Mouse (Mus musculus) liver, postnatal 0 days (tissue): ENCODE measurements around the gene Cyth3. TPM values are rescaled to one million over a fixed set of nuclear protein-coding genes. Genes with fewer than 3 reads are reported as not detected.

Experiments used
- ATAC-seq: fragments of 200-750 bp; cut with Nextera tagmentation; 2 replicates; pipeline ENCODE4 v1.8.0; 2017; ENCODE audit warnings: mild to moderate bottlenecking, moderate library complexity
- DNase-seq: peaks from one replicate; pipeline ENCODE4 v3.0.0-alpha.2; 2016
- H3K27ac ChIP-seq: fragments of 300-500 bp; sonication (generic); 2 replicates; pipeline ENCODE4 v1.5.1; 2014; ENCODE audit warnings: antibody characterized with exemption, moderate library complexity, mild to moderate bottlenecking, low read depth
- H3K27me3 ChIP-seq: fragments of 300-500 bp; sonication (generic); 2 replicates; pipeline ENCODE4 v1.6.1; 2014; ENCODE audit warnings: low read length, control low read depth, mixed read lengths; ENCODE audit not compliant: insufficient read depth
- H3K36me3 ChIP-seq: fragments of 300-500 bp; sonication (generic); replicated peaks from 2 replicates; pipeline ENCODE4 v1.6.1; 2014; ENCODE audit warnings: mild to moderate bottlenecking, control low read depth, low read length, moderate library complexity, mixed read lengths; ENCODE audit not compliant: insufficient read depth
- H3K4me1 ChIP-seq: fragments of 300-500 bp; sonication (generic); 2 replicates; pipeline ENCODE4 v1.6.1; 2014; ENCODE audit warnings: antibody characterized with exemption, mild to moderate bottlenecking, control low read depth; ENCODE audit not compliant: insufficient read depth
- H3K4me2 ChIP-seq: fragments of 300-500 bp; sonication (generic); 2 replicates; pipeline ENCODE4 v1.6.1; 2014; ENCODE audit warnings: low read depth, mild to moderate bottlenecking, low read length, moderate library complexity, mixed read lengths
- H3K4me3 ChIP-seq: fragments of 300-500 bp; sonication (generic); 2 replicates; pipeline ENCODE4 v1.5.1; 2014; ENCODE audit warnings: low read depth, low read length
- H3K9ac ChIP-seq: fragments of 300-500 bp; sonication (generic); replicated peaks from 2 replicates; pipeline ENCODE4 v1.6.1; 2014; ENCODE audit warnings: mild to moderate bottlenecking, moderate library complexity
- H3K9me3 ChIP-seq: fragments of 300-500 bp; sonication (generic); 2 replicates; pipeline ENCODE4 v1.6.1; 2016; ENCODE audit warnings: mild to moderate bottlenecking, control low read depth, low read length, mixed read lengths
- CTCF ChIP-seq: sonication (generic); IDR thresholded peaks from 2 replicates; pipeline ENCODE4 v1.5.1; 2016; ENCODE audit warnings: antibody characterized with exemption, low read depth
- EP300 ChIP-seq: IDR thresholded peaks from 2 replicates; pipeline ENCODE4 v1.6.1; 2016; ENCODE audit warnings: antibody characterized with exemption, low read depth, mild to moderate bottlenecking
- WGBS: fragments of 180-500 bp; shearing (Covaris S2); extraction: QIAGEN DNeasy Blood & Tissue Kit; methylation state at CpG from one replicate; pipeline ENCODE4 v1.1.7; 2014; ENCODE audit not compliant: insufficient replicate concordance; 5-methylcytosine and 5-hydroxymethylcytosine counted together
- polyA plus RNA-seq: library from polyadenylated mRNA; unstranded; fragments of >200 nt; fragmentation: Nextera tagmentation; extraction: Ambion mirVana; gene quantifications from 2 replicates; pipeline ENCODE4 v1.2.1, GENCODE M21; 2015

Gene Cyth3
- polyA plus RNA-seq, 1 experiment from 2014 or later, result 15.3 TPM

GRCm38 (mm10) chr5:143641503-143641902, 19.3 kb downstream of the Cyth3 start:
- 78% methylated on average over 3 of the region's 3 CpGs for WGBS
- H3K4me3 ChIP-seq, result no peak overlapping the region
- ATAC-seq (no peak), DNase-seq (no peak)
- no peaks in the 10 kb centered on the region for H3K36me3 ChIP-seq
- no peaks in the 10 kb centered on the region for H3K9me3 ChIP-seq
- TF ChIP-seq CTCF, result no peak
- TF ChIP-seq EP300, result no peak
- no peaks in the 10 kb centered on the region for H3K27me3 ChIP-seq
- H3K9ac ChIP-seq, result no peak overlapping the region
- peaks cover 32% of the 10 kb centered on the region for H3K4me1 ChIP-seq
- H3K27ac ChIP-seq, result no peak overlapping the region
- no peak overlapping the region for H3K4me2 ChIP-seq

- H3K27me3 ChIP-seq, result no peaks in the 10 kb centered on the region
- H3K9me3 ChIP-seq, result no peaks in the 10 kb centered on the region
- DNase-seq (peak; percentile 9), ATAC-seq (no peak)
- TF ChIP-seq CTCF (no peak), EP300 (no peak)
- no peaks in the 10 kb centered on the region for H3K36me3 ChIP-seq
- H3K4me3 ChIP-seq, result no peak overlapping the region
- H3K9ac ChIP-seq, result no peak overlapping the region
- 0 out of 2 replicates have a peak overlapping the region, but pooled peaks have one; percentile 25 for H3K27ac ChIP-seq
- no peak overlapping the region for H3K4me2 ChIP-seq
- 58% methylated on average over 4 of the region's 4 CpGs for WGBS
- peaks cover 30% of the 10 kb centered on the region for H3K4me1 ChIP-seq
Measured at GRCm38 (mm10) chr5:143642262-143642831, 20.1 kb downstream of the Cyth3 start.

GRCm38 (mm10) chr5:143645976-143646375, 23.7 kb downstream of the Cyth3 start:
- no peak overlapping the region for H3K9ac ChIP-seq

GRCm38 (mm10) chr5:143647412-143647811, 25.2 kb downstream of the Cyth3 start:
- Histone ChIP-seq H3K27me3 (no peaks in the 10 kb centered on the region), H3K9ac (no peak overlapping the region), H3K27ac (peak overlapping the region; percentile 80), H3K4me2 (peak overlapping the region; percentile 14; the same call in 1 of the 2 replicates), H3K9me3 (no peaks in the 10 kb centered on the region), H3K4me1 (peaks cover 25% of the 10 kb centered on the region), H3K36me3 (no peaks in the 10 kb centered on the region; the same call in none of the 2 replicates), H3K4me3 (no peak overlapping the region)
- WGBS, result 61% methylated on average over 2 of the region's 2 CpGs
- ATAC-seq (peak; percentile 64), DNase-seq (no peak)
- TF ChIP-seq EP300 (no peak), CTCF (no peak)

More at GRCm38 (mm10) chr5:143645976-143646375, 23.7 kb downstream of the Cyth3 start:
- Histone ChIP-seq H3K9me3 (no peaks in the 10 kb centered on the region), H3K27me3 (no peaks in the 10 kb centered on the region), H3K36me3 (no peaks in the 10 kb centered on the region; the same call in none of the 2 replicates), H3K4me2 (peak overlapping the region; percentile 26), H3K4me3 (no peak overlapping the region), H3K4me1 (peaks cover 22% of the 10 kb centered on the region), H3K27ac (peak overlapping the region; percentile 50; the same call in 1 of the 2 replicates)
- TF ChIP-seq CTCF (no peak), EP300 (no peak)
- DNase-seq (no peak), ATAC-seq (peak; percentile 69)
- 47% methylated on average over 5 of the region's 5 CpGs for WGBS

- H3K27me3 ChIP-seq, result no peaks in the 10 kb centered on the region
- ATAC-seq (peak; percentile 66), DNase-seq (no peak)
- 47% methylated on average over 2 of the region's 2 CpGs for WGBS
- H3K4me3 ChIP-seq, result no peak overlapping the region
- no peak overlapping the region for H3K9ac ChIP-seq
- peak overlapping the region; percentile 50 for H3K27ac ChIP-seq
- H3K36me3 ChIP-seq, result no peaks in the 10 kb centered on the region; the same call in none of the 2 replicates
- TF ChIP-seq EP300 (peak; percentile 57; the same call in 1 of the 2 replicates), CTCF (no peak)
- no peaks in the 10 kb centered on the region for H3K9me3 ChIP-seq
- H3K4me2 ChIP-seq, result no peak overlapping the region
- H3K4me1 ChIP-seq, result peaks cover 27% of the 10 kb centered on the region
Measured at GRCm38 (mm10) chr5:143648058-143648457, 25.8 kb downstream of the Cyth3 start.

GRCm38 (mm10) chr5:143649168-143649567, 26.9 kb downstream of the Cyth3 start:
- DNase-seq (no peak), ATAC-seq (no peak)
- WGBS, result 84% methylated on average over 6 of the region's 6 CpGs
- H3K9me3 ChIP-seq, result no peaks in the 10 kb centered on the region
- H3K27me3 ChIP-seq, result no peaks in the 10 kb centered on the region
- no peak overlapping the region for H3K9ac ChIP-seq
- H3K4me3 ChIP-seq, result no peak overlapping the region
- H3K4me1 ChIP-seq, result peaks cover 34% of the 10 kb centered on the region
- no peak overlapping the region for H3K4me2 ChIP-seq
- no peak overlapping the region for H3K27ac ChIP-seq
- H3K36me3 ChIP-seq, result no peaks in the 10 kb centered on the region; the same call in none of the 2 replicates
- TF ChIP-seq EP300, result no peak
- TF ChIP-seq CTCF, result no peak
